Mouse (Mus musculus) hindbrain, embryonic 11.5 days (tissue): ENCODE data around the gene BC117090. TPM values are rescaled to one million over a fixed set of nuclear protein-coding genes. Genes with fewer than 3 reads are reported as not detected.
"Not testable (repeated sequence)": the region's sequence is repeated elsewhere in the genome, so short reads cannot be mapped to it uniquely, and the experiment has no call there.

Experiments
- ATAC-seq: fragments of 200-750 bp; cut with Nextera tagmentation; 2 replicates; pipeline ENCODE4 v1.8.0; 2017; ENCODE audit warnings: mild to moderate bottlenecking, moderate TSS enrichment, moderate library complexity; ENCODE audit not compliant: low FRiP score
- DNase-seq: peaks from one replicate; pipeline ENCODE4 v3.0.0-alpha.2; 2015; ENCODE audit warnings: low spot score
- H3K27ac ChIP-seq: fragments of 300-500 bp; sonication (generic); 2 replicates; pipeline ENCODE4 v1.5.1; 2014; ENCODE audit warnings: mild to moderate bottlenecking, low read depth, low read length
- H3K27me3 ChIP-seq: fragments of 300-500 bp; sonication (generic); 2 replicates; pipeline ENCODE4 v1.6.1; 2014; ENCODE audit warnings: mild to moderate bottlenecking, low read length, moderate library complexity, mixed read lengths; ENCODE audit not compliant: control insufficient read depth, insufficient read depth
- H3K36me3 ChIP-seq: fragments of 300-500 bp; sonication (generic); 2 replicates; pipeline ENCODE4 v1.6.1; 2014; ENCODE audit warnings: mild to moderate bottlenecking, low read length, moderate library complexity, mixed read lengths; ENCODE audit not compliant: control insufficient read depth, insufficient read depth
- H3K4me1 ChIP-seq: fragments of 300-500 bp; sonication (generic); replicated peaks from 2 replicates; pipeline ENCODE4 v1.6.1; 2014; ENCODE audit warnings: low read length, mixed read lengths; ENCODE audit not compliant: control insufficient read depth, insufficient read depth
- H3K4me2 ChIP-seq: fragments of 300-500 bp; sonication (generic); replicated peaks from 2 replicates; pipeline ENCODE4 v1.6.1; 2014; ENCODE audit warnings: mild to moderate bottlenecking, low read depth, low read length
- H3K4me3 ChIP-seq: fragments of 300-500 bp; sonication (generic); 2 replicates; pipeline ENCODE4 v1.5.1; 2014; ENCODE audit warnings: low read depth, low read length
- H3K9ac ChIP-seq: fragments of 300-500 bp; sonication (generic); 2 replicates; pipeline ENCODE4 v1.6.1; 2014; ENCODE audit warnings: low read depth, low read length
- H3K9me3 ChIP-seq: fragments of 300-500 bp; sonication (generic); 2 replicates; pipeline ENCODE4 v1.6.1; 2016; ENCODE audit warnings: low read length; ENCODE audit not compliant: control insufficient read depth
- WGBS: fragments of 180-500 bp; shearing (Covaris S2); extraction: QIAGEN DNeasy Blood & Tissue Kit; methylation state at CpG from one replicate; pipeline ENCODE4 v1.1.7; 2014; 5-methylcytosine and 5-hydroxymethylcytosine counted together
- polyA plus RNA-seq: library from polyadenylated mRNA; unstranded; fragments of >200 nt; fragmentation: Nextera tagmentation; extraction: Ambion mirVana; gene quantifications from 2 replicates; pipeline ENCODE4 v1.2.1, GENCODE M21; 2014

Gene BC117090
- not detected in 2 replicates for polyA plus RNA-seq

DNA sequence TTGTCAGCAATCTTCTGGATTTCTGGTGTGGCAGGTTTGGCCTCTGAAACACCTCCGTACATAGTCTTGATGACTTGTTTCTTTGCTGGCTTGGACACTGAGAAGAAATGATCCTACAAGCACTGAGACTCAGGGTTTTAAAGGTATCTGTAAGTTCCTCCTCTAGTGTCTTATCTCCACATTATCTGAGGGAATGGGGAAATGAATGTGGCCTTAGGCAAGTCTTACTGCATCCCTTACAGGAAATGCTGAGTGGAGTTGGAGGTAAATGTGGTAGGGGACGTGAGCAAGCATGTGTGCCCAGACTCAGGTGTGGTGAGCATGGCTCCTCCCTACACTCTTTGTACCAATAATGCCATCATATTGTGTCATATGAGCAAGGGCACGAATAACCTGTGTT lies at the start of gene BC117090:
TSS of gene BC117090 (minus strand) at position 101 of the 400 bp plus-strand sequence.
- no peaks in the 10 kb centered on the region for H3K9me3 ChIP-seq
- no peak within 1 kb of the TSS for H3K27ac ChIP-seq
- ATAC-seq (no peak), DNase-seq (no peak)
- H3K27me3 ChIP-seq: no peaks in the 10 kb centered on the region
- H3K9ac ChIP-seq: no peak within 1 kb of the TSS
- H3K36me3 ChIP-seq: no peaks in the 10 kb centered on the region
- H3K4me2 ChIP-seq: no peak within 1 kb of the TSS
- 81% methylated on average over 3 of the region's 3 CpGs for WGBS
- H3K4me1 ChIP-seq: no peaks in the 10 kb centered on the region
- H3K4me3 ChIP-seq: no peak within 1 kb of the TSS

- not testable (repeated sequence) for DNase-seq
Observed at GRCm38 (mm10) chr16:36367648-36368047, 33.5 kb upstream of the BC117090 start, which contains the start of gene BC100530. Gene BC100530 (minus strand): TSS chr16:36367748.

DNA sequence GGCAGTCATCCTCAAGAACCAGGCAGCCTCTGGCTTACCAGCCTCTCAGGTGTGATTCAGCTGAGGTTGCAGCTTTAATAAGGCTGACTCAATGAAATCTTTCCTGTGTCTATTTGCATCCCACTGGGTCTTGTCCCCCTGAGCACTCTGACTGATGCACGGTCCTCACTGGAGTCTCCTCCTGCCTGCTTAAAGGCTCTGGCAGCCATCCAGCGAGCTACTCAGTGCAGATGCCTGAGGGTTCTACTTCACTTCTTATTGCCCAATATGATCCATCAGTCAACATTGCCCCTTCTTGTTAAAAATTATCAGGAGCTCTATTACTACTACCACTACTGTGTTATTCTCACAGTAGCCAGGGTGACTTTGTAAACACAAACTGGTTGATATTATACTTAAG lies 3.0 kb upstream of the BC117090 start:
- no peak overlapping the region for H3K9ac ChIP-seq
- H3K4me1 ChIP-seq: no peaks in the 10 kb centered on the region
- no peak for DNase-seq
- no peaks in the 10 kb centered on the region for H3K27me3 ChIP-seq
- no peaks in the 10 kb centered on the region for H3K36me3 ChIP-seq
- no peak overlapping the region for H3K4me2 ChIP-seq
- H3K4me3 ChIP-seq: no peak overlapping the region
- WGBS: 76% methylated on average over 2 of the region's 2 CpGs
- H3K27ac ChIP-seq: no peak overlapping the region
- no peaks in the 10 kb centered on the region for H3K9me3 ChIP-seq
- ATAC-seq: no peak

More at GRCm38 (mm10) chr16:36367648-36368047, 33.5 kb upstream of the BC117090 start, which contains the start of gene BC100530:
- not testable (repeated sequence) for H3K36me3 ChIP-seq, H3K27me3 ChIP-seq, H3K4me3 ChIP-seq, H3K9ac ChIP-seq, ATAC-seq, H3K4me1 ChIP-seq, H3K9me3 ChIP-seq, H3K4me2 ChIP-seq, H3K27ac ChIP-seq
- WGBS: 84% methylated on average over 3 of the region's 3 CpGs

GRCm38 (mm10) chr16:36319286-36319685 lies 14.8 kb downstream of the BC117090 start:
- Histone ChIP-seq H3K36me3 (no peaks in the 10 kb centered on the region), H3K4me1 (no peaks in the 10 kb centered on the region), H3K4me2 (no peak overlapping the region), H3K9me3 (no peaks in the 10 kb centered on the region), H3K9ac (no peak overlapping the region), H3K4me3 (no peak overlapping the region), H3K27ac (no peak overlapping the region), H3K27me3 (no peaks in the 10 kb centered on the region)
- no peak for ATAC-seq
- no peak for DNase-seq

DNA sequence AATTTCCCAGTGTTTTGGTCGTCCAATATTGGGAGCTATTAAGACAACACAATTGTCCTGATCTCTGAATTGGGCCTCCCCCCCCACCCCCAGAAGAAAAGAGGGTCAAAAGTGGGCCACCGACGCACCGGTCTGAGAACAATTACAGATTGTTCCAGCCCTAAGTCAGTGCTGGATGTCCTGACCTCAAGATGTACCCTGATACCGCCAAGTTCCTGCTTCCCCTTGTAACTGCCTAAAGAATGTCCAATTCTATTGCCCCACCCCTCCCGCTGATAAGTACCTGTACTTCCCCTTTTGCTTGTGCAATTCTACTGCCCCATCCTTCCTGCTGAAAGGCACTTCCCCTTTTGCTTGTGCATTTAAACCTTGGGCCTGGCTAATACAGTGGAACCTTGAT lies 18.0 kb downstream of the BC117090 start:
- not testable (repeated sequence) for H3K9me3 ChIP-seq, H3K27me3 ChIP-seq, H3K9ac ChIP-seq, H3K27ac ChIP-seq, DNase-seq, ATAC-seq, H3K4me2 ChIP-seq, H3K36me3 ChIP-seq, H3K4me3 ChIP-seq, H3K4me1 ChIP-seq
- 81% methylated on average over 6 of the region's 6 CpGs for WGBS

- Histone ChIP-seq H3K27ac (no peak overlapping the region), H3K9ac (no peak overlapping the region), H3K4me1 (no peaks in the 10 kb centered on the region), H3K4me3 (no peak overlapping the region), H3K36me3 (no peaks in the 10 kb centered on the region), H3K4me2 (no peak overlapping the region), H3K27me3 (no peaks in the 10 kb centered on the region), H3K9me3 (no peaks in the 10 kb centered on the region)
- WGBS: 88% methylated on average over 4 of the region's 4 CpGs
- no peak for ATAC-seq
- no peak for DNase-seq
Observed at GRCm38 (mm10) chr16:36307631-36308030, 26.5 kb downstream of the BC117090 start.

- Histone ChIP-seq H3K27me3 (no peaks in the 10 kb centered on the region), H3K36me3 (no peaks in the 10 kb centered on the region), H3K4me3 (no peak overlapping the region), H3K27ac (no peak overlapping the region), H3K4me1 (no peaks in the 10 kb centered on the region), H3K4me2 (no peak overlapping the region), H3K9me3 (no peaks in the 10 kb centered on the region), H3K9ac (no peak overlapping the region)
- 84% methylated on average over 4 of the region's 4 CpGs for WGBS
- DNase-seq (no peak), ATAC-seq (no peak)
Observed at GRCm38 (mm10) chr16:36289140-36289539, 45.0 kb downstream of the BC117090 start.

DNA sequence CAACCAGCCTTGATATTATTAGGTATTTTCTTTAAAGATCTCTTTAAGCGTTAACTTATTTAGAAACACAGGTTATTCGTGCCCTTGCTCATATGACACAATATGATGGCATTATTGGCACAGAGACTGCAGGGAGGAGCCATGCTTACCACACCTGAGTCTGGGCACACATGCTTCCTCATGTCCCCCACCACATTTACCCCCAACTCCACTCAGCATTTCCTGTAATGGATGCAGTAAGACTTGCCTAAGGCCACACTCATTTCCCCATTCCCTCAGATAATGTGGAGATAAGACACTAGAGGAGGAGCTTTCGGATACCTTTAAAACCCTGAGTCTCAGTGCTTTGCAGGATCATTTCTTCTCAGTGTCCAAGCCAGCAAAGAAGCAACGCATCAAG lies 57.3 kb downstream of the BC117090 start, which contains the start of gene Stfa1:
TSS of gene Stfa1 (plus strand) at position 156 of the 400 bp plus-strand sequence.
- H3K36me3 ChIP-seq, H3K4me1 ChIP-seq, ATAC-seq, H3K9ac ChIP-seq, H3K27ac ChIP-seq, DNase-seq, H3K9me3 ChIP-seq, H3K4me3 ChIP-seq, H3K27me3 ChIP-seq, H3K4me2 ChIP-seq: not testable (repeated sequence)
- 93% methylated on average over 4 of the region's 4 CpGs for WGBS
